Mouse (Mus musculus): ENCODE measurements around the gene Dock9.

Dock9 gene

GRCm38 (mm10) chr14:121665693-121666273, 131.9 kb downstream of the Dock9 start:
- DNase-seq (ENCODE audit: extremely low spot score, low read depth, low spot score), result no peak

DNA sequence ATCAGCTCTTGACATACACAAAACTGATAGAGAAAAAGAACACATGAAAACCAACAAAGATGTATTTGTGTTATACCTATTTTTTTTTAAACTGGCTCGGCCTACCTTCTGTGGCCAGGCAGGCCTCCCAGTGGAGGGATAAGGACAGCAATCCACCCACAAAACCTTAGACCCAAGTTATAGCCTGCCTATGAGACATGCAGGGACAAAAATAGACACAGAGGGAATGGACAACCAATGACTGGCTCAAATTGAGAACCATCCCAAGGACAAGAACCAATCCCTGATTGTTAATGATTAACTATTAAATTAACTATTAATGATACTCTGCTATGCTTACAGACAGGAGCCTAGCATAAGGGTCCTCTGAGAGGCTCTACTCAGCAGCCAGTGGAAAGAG, 133.7 kb downstream of the Dock9 start:
- no peak for DNase-seq (ENCODE audit: extremely low spot score, low read depth, low spot score)

- DNase-seq (ENCODE audit: extremely low spot score, low read depth, low spot score), result no peak
Measured at GRCm38 (mm10) chr14:121660918-121661317, 136.7 kb downstream of the Dock9 start.

DNA sequence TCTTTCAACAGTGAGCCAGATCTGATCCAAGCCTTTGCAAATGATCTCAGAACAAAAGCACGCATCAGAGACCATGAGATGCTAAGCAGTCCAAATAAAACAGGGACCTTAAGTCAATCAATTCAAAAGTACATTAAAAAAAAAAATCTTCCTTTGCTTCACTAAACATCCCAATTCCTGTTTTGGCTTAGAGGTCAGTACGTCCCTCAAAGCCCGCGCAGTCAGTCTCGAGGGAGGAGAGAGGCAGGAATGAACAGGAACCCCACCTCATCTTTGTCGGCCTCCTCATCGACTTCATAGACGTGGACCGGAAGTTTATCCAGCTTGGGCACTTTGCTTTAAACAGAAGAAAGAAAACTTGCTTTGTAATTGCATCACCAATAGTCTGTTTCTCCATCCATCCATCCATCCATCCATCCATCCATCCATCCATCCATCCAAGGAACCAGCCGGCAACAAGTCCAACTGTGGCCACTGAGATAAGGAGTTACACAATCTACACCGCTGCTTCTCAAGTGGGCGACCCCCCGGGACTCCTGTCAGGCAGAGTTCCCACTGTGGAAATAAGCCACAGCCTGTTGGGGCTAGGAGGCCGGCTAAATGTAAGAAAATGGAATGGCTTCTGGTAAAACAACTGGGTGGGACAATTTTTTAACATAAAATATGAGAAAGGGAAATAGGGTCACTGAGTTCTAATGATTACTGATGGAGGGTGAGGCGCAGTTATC, 137.3 kb downstream of the Dock9 start:
- DNase-seq (ENCODE audit: extremely low spot score, low read depth, low spot score), result no peak

GRCm38 (mm10) chr14:121659061-121659824, 138.4 kb downstream of the Dock9 start:
- DNase-seq (ENCODE audit: extremely low spot score, low read depth, low spot score), result no peak

- no peak for DNase-seq (ENCODE audit: extremely low spot score, low read depth, low spot score)
Measured at GRCm38 (mm10) chr14:121658537-121658936, 139.1 kb downstream of the Dock9 start.

- DNase-seq (ENCODE audit: extremely low spot score, low read depth, low spot score), result no peak
Measured at GRCm38 (mm10) chr14:121657633-121658032, 140.0 kb downstream of the Dock9 start.

DNA sequence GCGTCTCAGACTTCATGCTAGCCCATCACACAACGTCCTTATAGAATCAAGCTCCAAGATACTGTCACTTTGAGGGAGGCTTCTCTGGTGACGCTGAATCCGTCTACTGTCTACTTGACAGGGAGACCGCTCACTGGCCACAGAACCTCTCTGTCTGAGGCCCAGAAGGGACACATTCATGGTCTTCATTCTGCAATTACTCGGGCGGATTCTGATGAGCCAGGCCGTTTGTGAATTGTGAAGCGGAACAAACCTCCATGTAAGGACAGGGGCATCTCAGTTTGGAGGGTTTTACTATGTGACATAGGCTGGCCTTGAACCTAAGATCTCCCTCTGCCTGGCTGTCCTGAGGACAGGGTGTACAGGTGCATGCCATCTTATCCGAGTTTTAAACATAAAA, 140.7 kb downstream of the Dock9 start:
- DNase-seq (ENCODE audit: extremely low spot score, low read depth, low spot score), result no peak

- DNase-seq (ENCODE audit: extremely low spot score, low read depth, low spot score), result no peak
Measured at GRCm38 (mm10) chr14:121654977-121655376, 142.7 kb downstream of the Dock9 start.

GRCm38 (mm10) chr14:121654416-121654967, 143.1 kb downstream of the Dock9 start:
- no peak for DNase-seq (ENCODE audit: extremely low spot score, low read depth, low spot score)

GRCm38 (mm10) chr14:121653717-121654116, 143.9 kb downstream of the Dock9 start:
- DNase-seq (ENCODE audit: extremely low spot score, low read depth, low spot score), result no peak

DNA sequence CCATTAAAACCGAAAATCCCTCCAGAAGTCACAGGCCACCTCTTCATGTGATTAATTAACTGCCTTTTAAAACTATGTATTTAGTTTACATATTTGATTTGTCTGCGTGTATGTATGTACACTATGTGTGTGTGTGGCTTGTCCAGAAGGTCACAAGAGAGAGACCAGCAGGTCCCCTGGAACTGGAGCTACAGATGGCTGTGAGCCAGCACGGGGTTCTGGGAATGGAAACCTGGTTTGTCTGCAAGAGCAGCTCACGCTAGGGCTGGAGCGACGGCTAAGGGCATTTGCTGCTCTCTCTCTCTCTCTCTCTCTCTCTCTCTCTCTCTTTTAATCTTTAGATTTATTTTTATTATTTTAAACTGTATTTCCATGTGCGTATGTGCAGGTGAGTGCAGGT, 144.4 kb downstream of the Dock9 start:
- no peak for DNase-seq (ENCODE audit: extremely low spot score, low read depth, low spot score)

DNA sequence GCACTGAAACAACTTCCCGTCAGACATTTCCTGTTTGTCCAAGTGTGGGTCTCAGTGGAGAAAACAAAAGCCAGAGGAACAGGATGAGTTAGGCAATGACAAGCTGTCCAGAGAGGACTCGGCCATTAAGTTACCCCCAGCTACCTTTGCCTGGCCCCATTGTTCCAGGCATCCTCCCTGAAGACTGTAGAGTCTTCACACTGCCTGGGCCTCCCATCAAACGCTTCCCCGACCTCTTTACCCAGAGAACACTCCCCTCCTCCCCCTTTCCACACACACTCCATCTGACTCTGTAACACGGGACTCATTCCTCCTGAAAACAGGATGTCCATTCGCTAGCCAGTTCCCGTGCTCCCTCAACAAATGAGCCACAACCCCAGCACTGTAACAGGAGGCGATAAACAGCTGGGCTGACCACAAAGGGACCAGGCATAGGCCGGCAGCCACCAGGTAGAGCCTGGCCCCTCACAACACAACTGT, 149.0 kb downstream of the Dock9 start:
- no peak for DNase-seq (ENCODE audit: extremely low spot score, low read depth, low spot score)

DNA sequence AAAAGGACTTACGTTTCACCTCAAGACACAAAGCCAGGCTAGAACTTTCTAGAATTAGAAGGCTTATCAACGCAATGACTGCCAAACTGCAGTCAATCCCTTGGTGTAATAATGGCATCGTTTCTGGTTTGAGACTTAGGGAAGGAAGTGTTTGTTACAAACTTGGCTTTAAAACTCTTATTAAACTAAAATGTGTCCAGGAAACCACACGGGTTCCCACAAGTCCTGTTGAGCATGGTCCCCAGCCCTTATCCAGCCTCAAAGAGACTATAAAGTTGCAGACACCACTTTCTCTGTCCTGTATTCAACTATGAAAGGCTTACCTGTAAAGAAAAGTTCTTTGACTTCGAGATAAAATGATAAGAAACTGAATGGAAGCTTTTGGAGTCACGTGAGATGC, 149.9 kb downstream of the Dock9 start:
- no peak for DNase-seq (ENCODE audit: extremely low spot score, low read depth, low spot score)

- DNase-seq (ENCODE audit: extremely low spot score, low read depth, low spot score), result no peak
Measured at GRCm38 (mm10) chr14:121646617-121647016, 151.0 kb downstream of the Dock9 start.

DNA sequence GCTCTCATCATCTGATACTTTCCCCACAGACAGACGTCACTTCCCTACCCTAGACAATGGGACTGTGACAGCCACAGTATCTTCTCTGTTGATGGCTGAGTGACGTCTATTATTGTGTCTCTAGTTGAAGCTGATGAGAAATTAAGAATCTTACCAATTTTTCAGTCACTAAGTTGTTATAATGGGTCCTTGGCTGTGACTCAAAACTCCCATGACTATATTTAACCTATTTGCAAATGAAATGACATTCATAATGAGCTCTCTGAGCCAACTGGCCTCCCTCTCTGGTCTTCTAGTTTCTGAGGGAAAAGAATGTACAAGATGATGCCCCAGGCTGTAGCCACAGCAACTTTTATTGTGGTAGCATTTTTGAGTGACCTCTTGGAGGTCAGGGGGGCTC, 153.3 kb downstream of the Dock9 start:
- DNase-seq (ENCODE audit: extremely low spot score, low read depth, low spot score), result no peak

GRCm38 (mm10) chr14:121641271-121641670, 156.4 kb downstream of the Dock9 start:
- no peak for DNase-seq (ENCODE audit: extremely low spot score, low read depth, low spot score)

DNA sequence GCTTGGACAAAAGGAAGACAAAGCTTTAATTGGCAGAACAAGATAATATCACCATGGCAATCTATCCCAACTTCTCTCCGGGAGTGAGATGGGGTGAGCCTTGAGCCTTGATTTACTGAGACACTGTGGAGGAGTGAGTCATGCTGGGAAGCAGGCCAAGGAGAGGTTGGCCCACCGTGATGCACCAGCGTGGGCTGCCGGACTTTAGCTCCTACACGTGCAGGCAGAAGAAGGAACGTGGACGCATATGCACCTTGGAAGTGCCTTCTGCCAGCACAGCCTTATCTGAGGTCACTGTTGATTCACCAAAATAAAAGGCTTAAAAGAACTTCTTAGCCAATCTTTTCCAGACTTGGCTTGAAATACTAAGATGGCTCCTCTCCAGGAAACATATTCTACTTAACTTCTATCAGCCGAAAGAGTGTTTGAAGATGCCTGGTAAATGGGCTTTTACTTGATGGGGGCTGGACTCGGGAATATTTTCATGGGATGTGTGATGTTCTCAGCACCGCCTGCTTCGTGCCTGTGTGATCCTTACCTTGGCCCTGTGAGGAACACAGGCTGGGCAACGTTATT, 160.6 kb downstream of the Dock9 start:
- DNase-seq (ENCODE audit: extremely low spot score, low read depth, low spot score), result no peak

DNA sequence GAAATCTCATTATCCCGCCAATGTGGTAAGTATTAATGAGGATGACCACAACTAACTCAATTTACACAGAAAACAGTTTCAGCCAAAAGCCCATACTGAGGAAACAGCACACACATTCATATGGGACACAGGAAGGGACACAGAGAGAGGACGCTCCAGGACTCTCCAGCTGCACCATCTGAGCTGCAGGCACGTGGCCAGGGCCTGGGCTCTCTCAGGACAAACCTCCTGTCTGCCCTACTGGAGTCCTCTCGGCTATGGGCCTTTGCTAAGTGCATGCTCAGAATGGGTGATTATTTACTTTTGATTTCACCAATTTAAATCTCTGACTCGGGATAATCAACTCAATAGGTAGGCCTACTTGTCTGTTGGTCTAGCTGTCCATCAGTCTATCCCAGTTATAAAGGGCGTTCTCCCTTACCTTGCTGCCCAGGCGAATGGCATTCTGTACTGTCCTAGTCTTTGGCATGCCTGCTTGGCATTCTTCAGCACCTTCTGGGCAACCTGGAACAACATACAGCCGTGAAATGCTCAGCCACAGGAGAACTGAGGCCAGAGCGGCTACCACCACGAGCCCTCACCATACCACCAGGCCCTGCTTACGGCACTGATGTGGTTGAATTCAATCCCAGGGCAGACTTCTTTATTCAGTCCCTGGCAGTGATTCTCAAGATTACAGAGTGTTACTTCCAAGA, 162.8 kb downstream of the Dock9 start:
- no peak for DNase-seq (ENCODE audit: extremely low spot score, low read depth, low spot score)

DNA sequence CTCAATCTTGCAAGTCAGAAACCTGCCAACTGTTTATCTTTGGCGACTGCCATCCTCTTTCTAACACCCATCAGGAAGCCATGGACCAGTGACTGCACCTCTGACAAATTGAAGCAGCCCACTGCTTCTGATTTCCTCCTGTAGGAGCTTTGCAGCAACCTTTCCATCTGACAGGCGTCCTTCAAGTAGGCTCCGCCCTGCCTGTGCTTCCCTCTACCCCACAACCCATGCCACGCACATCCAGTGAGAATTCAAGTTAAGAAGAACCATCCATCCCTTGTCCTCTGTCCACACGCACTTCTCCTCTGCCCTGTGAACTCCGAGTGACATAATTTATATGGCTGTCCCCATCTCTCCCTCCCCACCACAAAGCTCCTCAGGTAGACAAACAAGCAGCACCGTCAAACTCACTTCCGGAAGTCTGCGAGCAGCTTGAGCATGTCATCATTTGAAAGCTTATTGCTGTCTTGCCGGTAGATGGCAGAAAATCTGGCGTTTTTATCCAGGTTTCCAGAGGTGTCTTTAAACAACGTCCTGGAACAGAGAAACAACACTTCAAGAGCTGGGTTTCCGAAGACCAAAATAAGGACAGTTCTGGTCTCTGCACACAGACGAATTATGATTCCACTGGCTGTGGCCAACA, 163.4 kb downstream of the Dock9 start:
- no peak for DNase-seq (ENCODE audit: extremely low spot score, low read depth, low spot score)
